Mouse (Mus musculus): Measurements from ENCODE around the gene Dtx1.

Dtx1 gene

GRCm38 (mm10) chr5:120679676-120680555 is 31.8 kb downstream of the Dtx1 start:
- DNase-seq (ENCODE audit: low spot score in 2 of 2) = peak; percentile 45 to 46

GRCm38 (mm10) chr5:120677516-120677915 is 34.2 kb downstream of the Dtx1 start:
- DNase-seq (ENCODE audit: low spot score in 2 of 2) = no peak

- DNase-seq (ENCODE audit: low spot score in 2 of 2) = peak; percentile 56 to 63
These were observed 37.2 kb downstream of the Dtx1 start for GRCm38 (mm10) chr5:120674229-120675145.

GRCm38 (mm10) chr5:120673626-120674025 is 38.1 kb downstream of the Dtx1 start:
- DNase-seq (ENCODE audit: low spot score in 2 of 2) = peak; percentile 67 to 85

GRCm38 (mm10) chr5:120671865-120672264 is 39.9 kb downstream of the Dtx1 start:
- no peak for DNase-seq (ENCODE audit: low spot score in 2 of 2)

- DNase-seq (ENCODE audit: low spot score in 2 of 2) = no peak
These were observed 41.6 kb downstream of the Dtx1 start for GRCm38 (mm10) chr5:120670132-120670531.

GRCm38 (mm10) chr5:120668761-120669160 is 43.0 kb downstream of the Dtx1 start:
- DNase-seq (ENCODE audit: low spot score in 2 of 2) = no peak

GRCm38 (mm10) chr5:120664888-120665287 is 46.8 kb downstream of the Dtx1 start:
- DNase-seq (ENCODE audit: low spot score in 2 of 2) = no peak

- DNase-seq (ENCODE audit: low spot score in 2 of 2) = no peak
These were observed 50.9 kb downstream of the Dtx1 start for GRCm38 (mm10) chr5:120660816-120661215.

- no peak for DNase-seq (ENCODE audit: low spot score in 2 of 2)
These were observed 55.4 kb downstream of the Dtx1 start for GRCm38 (mm10) chr5:120656281-120656751.

- no peak for DNase-seq (ENCODE audit: low spot score in 2 of 2)
These were observed 57.9 kb downstream of the Dtx1 start for GRCm38 (mm10) chr5:120653873-120654272.

GRCm38 (mm10) chr5:120652915-120653701 is 58.6 kb downstream of the Dtx1 start:
- DNase-seq (ENCODE audit: low spot score in 2 of 2) = no peak

- no peak for DNase-seq (ENCODE audit: low spot score in 2 of 2)
These were observed 60.5 kb downstream of the Dtx1 start for GRCm38 (mm10) chr5:120651230-120651629.

GRCm38 (mm10) chr5:120649938-120650337 is 61.8 kb downstream of the Dtx1 start:
- peak in 1 of 2 experiments; percentile 31 for DNase-seq (ENCODE audit: low spot score in 2 of 2)

- peak; percentile 57 to 62 for DNase-seq (ENCODE audit: low spot score in 2 of 2)
These were observed 62.3 kb downstream of the Dtx1 start for GRCm38 (mm10) chr5:120649374-120649933.

- DNase-seq (ENCODE audit: low spot score in 2 of 2) = peak; percentile 93
These were observed 63.0 kb downstream of the Dtx1 start, which contains the start of gene Rasal1 for GRCm38 (mm10) chr5:120648569-120649373. Gene Rasal1, plus strand, starts transcription at chr5:120648812.

- DNase-seq (ENCODE audit: low spot score in 2 of 2) = peak; percentile 40 to 42
These were observed 63.8 kb downstream of the Dtx1 start for GRCm38 (mm10) chr5:120647814-120648491.

GRCm38 (mm10) chr5:120647361-120647760 is 64.4 kb downstream of the Dtx1 start:
- no peak for DNase-seq (ENCODE audit: low spot score in 2 of 2)

- DNase-seq (ENCODE audit: low spot score in 2 of 2) = no peak
These were observed 65.9 kb downstream of the Dtx1 start for GRCm38 (mm10) chr5:120645851-120646250.

- no peak for DNase-seq (ENCODE audit: low spot score in 2 of 2)
These were observed 67.5 kb downstream of the Dtx1 start for GRCm38 (mm10) chr5:120644227-120644626.
